Mouse (Mus musculus) kidney, adult 2 months (tissue): ENCODE data around the gene Mthfd1. TPM values are rescaled to one million over a fixed set of nuclear protein-coding genes. Genes with fewer than 3 reads are reported as not detected.

Experiments
- DNase-seq: peaks from one replicate; pipeline ENCODE4 v3.0.0; 2021
- H3K27ac ChIP-seq: fragments of 200-500 bp; 2 replicates; pipeline ENCODE4 v1.5.1; 2012; ENCODE audit warnings: low read depth, low read length, control low read depth, inconsistent platforms; ENCODE audit not compliant: insufficient read depth
- H3K27me3 ChIP-seq: fragments of 200-500 bp; replicated peaks from 2 replicates; pipeline ENCODE4 v1.6.1; 2012; ENCODE audit warnings: mild to moderate bottlenecking, moderate library complexity, low read length, inconsistent platforms; ENCODE audit not compliant: control insufficient read depth, insufficient read depth
- H3K36me3 ChIP-seq: fragments of 200-500 bp; 2 replicates; pipeline ENCODE4 v1.6.1; 2012; ENCODE audit warnings: mild to moderate bottlenecking, moderate library complexity, low read length, inconsistent platforms; ENCODE audit not compliant: control insufficient read depth, insufficient read depth
- H3K4me1 ChIP-seq: fragments of 200-500 bp; 2 replicates; pipeline ENCODE4 v1.6.1; 2011; ENCODE audit warnings: low read length; ENCODE audit not compliant: control insufficient read depth, insufficient read depth
- H3K4me3 ChIP-seq: fragments of 200-500 bp; 2 replicates; pipeline ENCODE4 v1.5.1; 2011; ENCODE audit warnings: mild to moderate bottlenecking, low read depth, low read length, control low read depth; ENCODE audit not compliant: insufficient read depth
- CTCF ChIP-seq: fragments of 200-500 bp; conservative IDR thresholded peaks from 2 replicates; pipeline ENCODE4 v1.5.1; 2011; ENCODE audit warnings: low read depth, mild to moderate bottlenecking, control low read depth, low read length, moderate library complexity, mixed read lengths; ENCODE audit not compliant: insufficient read depth, insufficient read length
- POLR2A ChIP-seq: fragments of 200-500 bp; IDR thresholded peaks from one replicate; pipeline ENCODE4 v1.6.1; 2011; ENCODE audit warnings: low read depth, low read length, control low read depth
- WGBS: fragments of 180-500 bp; shearing (Covaris S2); methylation state at CpG from one replicate; pipeline ENCODE4 v1.1.7; 2018; 5-methylcytosine and 5-hydroxymethylcytosine counted together
- polyA plus RNA-seq: library from polyadenylated mRNA; depleted of rRNA; stranded (reverse); fragments of >200 nt; gene quantifications from 2 replicates; pipeline ENCODE4 v1.2.3, GENCODE M21; 2012

Mthfd1 gene
- polyA plus RNA-seq, 1 experiment = 132 TPM

DNA sequence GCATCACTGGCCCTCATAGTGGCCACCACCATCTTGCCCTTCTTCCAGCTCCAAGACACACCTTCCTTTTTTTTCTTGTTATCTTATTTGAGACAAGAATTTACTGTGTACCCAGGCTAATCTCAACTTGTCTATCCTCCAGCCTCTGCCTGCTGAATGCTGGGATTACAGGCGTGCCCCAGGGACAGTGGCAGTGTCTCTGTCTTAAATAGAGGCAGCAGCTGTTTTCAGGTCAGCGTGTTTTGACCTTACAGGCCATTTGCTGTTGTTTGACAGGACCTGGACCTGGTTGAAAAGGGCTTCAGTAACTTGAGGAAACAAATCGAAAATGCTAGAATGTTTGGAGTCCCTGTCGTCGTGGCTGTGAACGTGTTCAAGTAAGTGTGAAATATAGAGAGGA, 55.5 kb downstream of the Mthfd1 start:
- Histone ChIP-seq H3K27ac (no peak overlapping the region), H3K36me3 (peaks cover 5% of the 10 kb centered on the region), H3K27me3 (no peaks in the 10 kb centered on the region), H3K4me1 (no peaks in the 10 kb centered on the region), H3K4me3 (no peak overlapping the region)
- TF ChIP-seq POLR2A = no peak
- TF ChIP-seq CTCF = no peak
- DNase-seq = no peak
- WGBS = 56% methylated on average over 6 of the region's 6 CpGs

DNA sequence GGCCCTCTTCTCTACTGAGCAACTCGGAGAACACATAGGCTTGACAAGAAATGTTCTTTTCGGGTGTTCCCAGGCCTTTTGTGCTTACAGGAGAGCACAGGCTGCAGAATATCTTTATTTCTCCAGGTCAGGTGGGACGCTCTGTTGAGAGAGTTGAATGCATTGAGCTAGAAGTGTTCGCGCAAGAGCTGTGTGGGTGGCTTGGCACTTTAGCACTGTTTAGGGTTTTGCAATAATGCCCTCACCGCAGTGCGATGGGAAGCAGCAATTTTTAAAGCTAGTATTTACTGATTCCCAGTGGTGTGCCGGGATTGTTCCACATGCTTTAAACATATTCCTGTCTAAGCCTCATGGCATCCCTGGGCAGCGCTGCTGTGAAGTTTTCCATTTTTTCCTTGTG, 56.1 kb downstream of the Mthfd1 start:
- no peaks in the 10 kb centered on the region for H3K4me1 ChIP-seq
- no peak overlapping the region for H3K27ac ChIP-seq
- 93% methylated on average over 9 of the region's 9 CpGs for WGBS
- no peak for DNase-seq
- TF ChIP-seq CTCF = no peak
- no peak for TF ChIP-seq POLR2A
- no peaks in the 10 kb centered on the region for H3K27me3 ChIP-seq
- peaks cover 5% of the 10 kb centered on the region for H3K36me3 ChIP-seq
- no peak overlapping the region for H3K4me3 ChIP-seq

DNA sequence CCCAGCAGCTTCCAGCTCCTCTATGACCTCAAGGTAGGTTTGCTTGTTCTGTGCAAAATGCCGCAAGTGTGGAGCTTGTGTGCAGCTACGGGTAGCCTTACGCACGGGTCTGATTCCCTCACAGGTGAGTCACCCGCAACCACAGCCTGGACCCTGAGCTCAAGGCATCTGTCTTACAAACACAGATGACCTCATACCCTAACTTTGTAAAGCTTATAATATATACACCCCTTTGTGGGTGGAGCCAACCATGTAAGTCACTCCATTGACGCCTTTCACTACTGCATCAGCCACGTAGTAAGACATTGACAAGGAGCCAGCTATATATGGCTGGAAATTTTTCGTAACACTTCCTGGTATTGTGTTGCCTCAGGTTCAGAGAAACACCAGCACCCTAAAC, 56.9 kb downstream of the Mthfd1 start:
- 90% methylated on average over 8 of the region's 8 CpGs for WGBS
- DNase-seq = no peak
- Histone ChIP-seq H3K4me3 (no peak overlapping the region), H3K27ac (no peak overlapping the region), H3K4me1 (no peaks in the 10 kb centered on the region), H3K36me3 (peaks cover 5% of the 10 kb centered on the region), H3K27me3 (no peaks in the 10 kb centered on the region)
- TF ChIP-seq CTCF = no peak
- TF ChIP-seq POLR2A = no peak

DNA sequence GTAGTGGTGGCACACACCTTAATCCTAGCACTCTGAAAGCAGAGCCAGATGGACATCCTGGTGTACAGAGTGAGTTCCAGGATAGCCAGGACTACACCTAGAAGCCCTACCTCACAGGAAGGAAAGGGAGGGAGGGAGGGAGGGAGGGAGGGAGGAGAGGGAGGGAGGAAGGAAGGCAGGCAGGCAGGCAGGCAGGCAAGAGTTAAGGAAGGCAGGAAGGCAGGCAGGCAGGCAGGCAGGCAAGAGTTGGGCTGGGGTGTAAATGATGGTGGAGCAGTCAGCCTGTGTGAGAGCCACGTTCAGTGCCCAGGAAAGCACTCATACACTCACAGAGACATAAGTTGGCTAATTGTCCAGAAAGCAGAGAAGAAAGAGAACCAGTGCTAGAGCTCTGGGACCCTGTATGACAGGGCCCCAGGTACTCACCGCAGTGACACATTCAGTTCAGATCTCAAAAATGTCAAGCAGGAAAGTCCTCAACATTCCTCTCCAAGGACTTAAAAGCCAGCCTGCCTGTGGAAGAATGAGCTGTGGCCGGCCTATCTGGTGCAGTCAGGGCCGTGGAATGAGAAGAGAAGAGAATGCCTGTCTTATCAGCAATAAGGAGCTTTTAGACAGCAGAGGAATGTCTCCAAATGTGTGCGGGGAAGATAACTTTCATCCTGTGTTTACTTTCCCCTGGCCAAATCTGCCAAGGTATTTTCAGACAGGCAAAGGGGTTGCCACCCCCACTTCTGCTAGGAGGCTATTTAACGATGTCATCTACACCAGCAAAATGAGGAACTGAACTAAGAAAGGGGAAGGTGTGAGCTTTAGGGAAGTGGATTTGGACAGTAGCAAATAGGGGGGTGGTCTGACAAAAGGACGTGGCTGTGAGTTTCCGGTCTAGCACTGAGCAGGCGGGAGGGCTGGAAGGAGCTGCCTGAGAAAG, 63.4 kb downstream of the Mthfd1 start:
- peak; percentile 8 for DNase-seq
- no peak overlapping the region for H3K4me3 ChIP-seq
- TF ChIP-seq POLR2A (no peak), CTCF (no peak)
- no peaks in the 10 kb centered on the region for H3K27me3 ChIP-seq
- H3K36me3 ChIP-seq = peaks cover 3% of the 10 kb centered on the region
- H3K27ac ChIP-seq = no peak overlapping the region
- 63% methylated on average over 9 of the region's 9 CpGs for WGBS
- no peaks in the 10 kb centered on the region for H3K4me1 ChIP-seq

GRCm38 (mm10) chr12:76324679-76325431, 69.8 kb downstream of the Mthfd1 start, which contains the start of gene Akap5:
Akap5 (plus strand) TSS chr12:76324891.
- Histone ChIP-seq H3K27ac (no peak within 1 kb of the TSS), H3K36me3 (no peaks in the 10 kb centered on the region; the same call in 1 of the 2 replicates), H3K27me3 (no peaks in the 10 kb centered on the region), H3K4me3 (peak within 1 kb of the TSS; percentile 36), H3K4me1 (no peaks in the 10 kb centered on the region)
- whole genome bisulfite sequencing = 18% methylated on average over 53 of the region's 53 CpGs
- TF ChIP-seq POLR2A (no peak), CTCF (no peak)
- no peak for DNase-seq

DNA sequence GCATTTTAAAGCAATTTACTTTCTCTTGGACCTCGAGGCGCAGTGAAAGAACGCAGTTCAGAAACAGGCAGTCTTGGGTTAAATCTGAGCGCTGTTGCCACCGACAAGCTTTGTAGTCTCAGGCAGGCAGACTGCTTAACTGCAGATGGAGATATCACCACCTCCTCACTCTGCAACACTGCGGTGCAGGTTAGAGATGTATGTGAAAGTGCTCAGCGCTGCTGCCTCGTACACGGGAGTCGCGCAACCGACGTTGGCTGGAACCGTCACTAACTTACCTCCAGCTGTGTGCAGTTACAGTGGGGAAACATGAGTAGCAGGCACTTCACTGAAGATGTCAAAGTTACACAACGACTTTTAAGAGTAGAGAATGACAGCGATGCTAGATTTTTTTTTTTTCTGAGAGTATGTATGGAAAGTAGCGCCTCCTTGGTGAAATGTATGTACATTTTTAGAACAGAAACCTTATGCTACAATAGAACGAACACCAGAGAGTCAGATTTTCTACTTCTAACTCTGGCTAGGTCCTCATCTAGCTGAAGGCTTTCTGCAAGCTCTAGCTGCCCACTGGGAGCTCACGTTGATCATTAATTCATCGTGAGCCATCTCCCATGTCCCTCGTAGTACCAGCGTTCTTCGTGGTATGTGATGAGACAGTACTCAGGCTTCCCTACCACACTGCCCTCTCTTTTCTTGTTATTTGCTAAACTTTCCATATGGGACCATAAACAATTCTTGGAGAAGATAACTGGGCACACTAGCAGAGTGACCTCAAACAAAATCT, 71.5 kb downstream of the Mthfd1 start:
- 89% methylated on average over 23 of the region's 23 CpGs for WGBS
- Histone ChIP-seq H3K4me1 (no peaks in the 10 kb centered on the region), H3K4me3 (no peak overlapping the region), H3K36me3 (no peaks in the 10 kb centered on the region; the same call in 1 of the 2 replicates), H3K27ac (no peak overlapping the region), H3K27me3 (no peaks in the 10 kb centered on the region)
- TF ChIP-seq POLR2A (no peak), CTCF (no peak)
- DNase-seq = no peak
